Mouse (Mus musculus): ENCODE data around the gene Gm42715.

Gene Gm42715

DNA sequence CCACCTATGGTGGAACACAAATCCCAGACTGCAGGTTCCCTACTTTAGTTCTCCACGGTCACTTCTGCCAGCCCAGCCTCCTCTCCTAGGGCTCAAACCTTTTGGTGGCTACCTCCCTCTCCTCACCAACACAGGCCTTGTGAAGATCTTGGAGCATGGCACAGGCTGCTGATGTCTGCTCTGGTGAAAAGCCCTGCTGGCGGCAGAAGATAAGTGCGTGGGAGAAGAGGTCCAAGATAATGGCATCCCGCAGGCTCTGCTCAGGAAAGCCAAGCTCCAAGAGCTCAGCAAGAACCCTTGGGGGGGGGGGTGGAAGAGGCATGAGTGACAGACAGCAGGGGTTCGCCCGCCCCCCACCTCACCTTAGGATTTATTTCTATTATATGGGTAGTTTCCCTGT is 66.8 kb downstream of the Gm42715 start:
- no peak for DNase-seq (ENCODE audit: low spot score)

DNA sequence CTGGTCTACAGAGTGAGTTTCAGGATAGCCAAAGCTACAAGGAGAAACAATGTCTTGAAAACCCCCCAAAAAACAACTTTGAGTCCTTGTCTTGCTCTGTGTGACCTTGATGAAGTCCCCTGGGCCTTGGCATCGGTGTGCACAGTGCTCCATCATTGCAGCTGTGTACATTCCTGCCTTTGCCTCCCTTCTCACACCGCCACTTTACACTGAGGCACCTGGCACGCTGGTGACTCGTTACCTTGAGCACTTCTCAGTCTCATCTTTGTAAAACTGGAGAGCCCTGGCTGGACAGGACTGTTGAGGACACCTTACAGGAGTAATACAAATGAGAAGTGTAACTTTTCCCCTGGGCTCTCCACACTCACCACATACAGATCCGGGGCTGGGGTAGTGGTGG is 67.8 kb downstream of the Gm42715 start:
- no peak for DNase-seq (ENCODE audit: low spot score)

DNA sequence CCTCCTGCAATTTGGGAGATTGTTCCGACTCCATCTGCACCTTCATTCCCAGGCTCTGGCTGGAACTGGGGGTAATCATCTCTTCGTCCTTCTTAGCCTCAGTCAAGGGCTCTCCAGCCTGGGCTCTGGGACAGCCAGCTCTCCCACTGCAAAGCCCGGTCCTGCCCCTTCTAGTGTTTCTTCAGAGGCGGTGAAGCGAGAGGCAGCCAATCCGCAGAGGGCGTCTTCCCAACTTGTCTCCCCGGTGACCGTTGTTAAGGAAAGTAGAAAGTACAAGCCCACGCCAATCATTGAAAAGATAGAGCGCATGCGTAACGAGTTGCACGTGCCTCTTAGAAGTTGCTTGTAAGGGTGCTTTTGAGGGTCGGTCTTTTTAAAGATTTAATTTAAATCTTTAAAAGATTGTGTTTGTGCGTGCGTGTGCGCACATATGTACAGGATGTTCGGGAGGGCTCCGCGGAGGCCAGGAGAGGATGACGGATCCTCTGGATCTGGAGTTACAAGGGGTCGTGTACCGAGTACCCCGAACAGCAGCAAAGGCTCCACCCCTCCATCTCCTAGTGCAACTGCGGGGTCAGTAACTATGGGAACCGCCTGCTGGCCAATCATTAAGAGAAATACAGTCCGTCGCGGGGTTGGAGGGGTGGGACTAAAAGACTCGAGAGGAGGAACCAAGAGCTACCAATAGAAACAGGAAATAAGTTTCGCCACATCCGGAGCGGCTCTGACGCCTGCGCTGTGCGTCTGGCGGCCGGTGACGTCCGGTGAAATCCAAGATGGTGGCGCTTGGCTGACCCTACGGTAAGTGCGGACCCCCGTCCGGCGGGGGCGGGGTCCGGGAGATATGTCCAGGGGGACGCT is 68.9 kb downstream of the Gm42715 start, which contains the start of the genes Ccdc189 and Rnf40:
Gene Ccdc189, minus strand, starts transcription at position 585 of the 861 bp plus-strand sequence.
Gene Rnf40, plus strand, starts transcription at position 757 of the 861 bp plus-strand sequence.
- DNase-seq (ENCODE audit: low spot score), result peak; percentile 99

DNA sequence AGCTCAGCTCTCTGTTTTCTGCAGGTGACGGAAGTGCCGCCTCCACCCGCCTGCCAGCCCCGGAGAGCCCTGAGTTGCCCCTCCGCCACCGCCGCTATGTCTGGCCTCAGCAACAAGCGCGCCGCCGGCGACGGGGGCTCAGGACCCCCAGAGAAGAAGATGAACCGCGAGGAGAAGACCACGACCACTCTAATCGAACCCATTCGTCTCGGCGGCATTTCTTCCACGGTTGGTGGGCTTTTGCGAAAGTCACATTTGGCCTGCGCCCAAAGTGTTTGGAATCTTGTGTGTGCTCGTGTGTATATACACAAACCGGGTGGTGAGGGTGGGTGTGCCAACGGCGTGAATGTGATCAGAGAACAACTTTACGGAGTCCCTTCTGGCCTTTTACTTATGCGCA is 69.5 kb downstream of the Gm42715 start:
- DNase-seq (ENCODE audit: low spot score), result no peak

DNA sequence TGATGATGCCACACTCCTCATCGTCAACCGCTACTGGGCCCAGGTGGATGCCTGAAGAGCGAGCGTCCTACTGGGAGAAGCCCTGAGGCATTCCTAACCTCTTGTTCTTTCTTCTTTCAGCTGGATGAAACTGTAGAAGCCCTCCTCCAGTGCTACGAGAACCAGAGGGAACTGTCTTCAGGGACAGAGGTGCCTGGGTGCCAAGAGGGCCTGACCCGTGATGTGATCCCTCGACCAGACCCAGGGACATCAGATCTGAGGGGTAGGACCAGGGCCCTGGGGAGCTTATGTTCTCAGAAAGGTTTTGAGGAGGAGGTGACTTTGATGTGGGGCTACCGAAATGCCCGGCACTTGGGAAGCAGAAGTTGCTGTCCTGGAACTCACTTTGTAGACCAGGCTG is 70.3 kb downstream of the Gm42715 start:
- no peak for DNase-seq (ENCODE audit: low spot score)

DNA sequence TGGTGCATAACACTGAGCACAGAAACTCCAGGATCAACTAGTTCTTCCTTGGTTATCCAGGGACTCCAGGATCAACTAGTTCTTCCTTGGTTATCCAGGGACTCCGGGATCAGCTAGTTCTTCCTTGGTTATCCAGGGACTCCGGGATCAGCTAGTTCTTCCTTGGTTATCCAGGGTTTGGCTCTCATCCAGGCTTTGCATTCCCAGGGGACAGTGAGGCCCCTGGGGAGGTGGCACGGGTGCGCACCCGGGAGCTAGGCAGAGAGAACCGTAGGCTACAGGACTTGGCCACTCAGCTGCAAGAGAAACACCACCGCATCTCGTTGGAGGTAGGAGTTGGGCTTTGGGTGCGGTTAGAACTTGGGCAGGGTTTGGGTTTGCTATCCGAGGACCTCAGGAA is 71.7 kb downstream of the Gm42715 start:
- no peak for DNase-seq (ENCODE audit: low spot score)

DNA sequence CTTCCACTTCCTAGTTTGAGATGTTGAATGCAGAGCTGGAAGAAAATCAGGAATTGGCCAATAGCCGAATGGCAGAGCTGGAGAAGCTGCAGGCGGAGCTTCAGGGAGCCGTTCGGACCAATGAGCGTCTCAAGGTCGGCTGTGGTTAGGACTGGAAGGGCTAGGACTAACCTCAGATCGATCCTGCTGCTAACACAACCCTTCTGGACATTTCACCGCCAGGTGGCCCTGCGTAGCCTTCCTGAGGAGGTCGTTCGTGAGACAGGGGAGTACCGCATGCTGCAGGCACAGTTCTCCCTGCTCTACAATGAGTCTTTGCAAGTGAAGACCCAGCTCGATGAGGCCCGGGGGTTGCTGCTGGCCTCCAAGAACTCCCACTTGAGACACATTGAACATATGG is 73.2 kb downstream of the Gm42715 start:
- no peak for DNase-seq (ENCODE audit: low spot score)

DNA sequence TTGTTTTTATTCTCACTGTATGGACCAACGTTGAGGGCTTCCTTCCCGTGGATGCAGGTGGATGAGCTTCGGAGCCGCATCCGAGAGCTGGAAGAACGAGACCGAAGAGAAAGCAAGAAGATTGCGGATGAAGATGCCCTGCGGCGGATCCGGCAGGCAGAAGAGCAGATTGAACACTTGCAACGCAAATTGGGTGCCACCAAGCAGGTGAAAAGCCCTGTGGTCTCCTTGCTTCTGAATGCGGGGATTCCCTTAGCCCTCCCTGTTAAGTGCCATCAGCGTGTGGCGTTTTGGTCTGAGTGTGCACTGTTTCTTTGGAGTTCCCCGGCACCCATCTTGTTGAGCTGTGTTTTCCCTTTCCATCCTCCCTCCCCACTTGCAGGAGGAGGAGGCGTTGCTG is 77.4 kb downstream of the Gm42715 start:
- no peak for DNase-seq (ENCODE audit: low spot score)

DNA sequence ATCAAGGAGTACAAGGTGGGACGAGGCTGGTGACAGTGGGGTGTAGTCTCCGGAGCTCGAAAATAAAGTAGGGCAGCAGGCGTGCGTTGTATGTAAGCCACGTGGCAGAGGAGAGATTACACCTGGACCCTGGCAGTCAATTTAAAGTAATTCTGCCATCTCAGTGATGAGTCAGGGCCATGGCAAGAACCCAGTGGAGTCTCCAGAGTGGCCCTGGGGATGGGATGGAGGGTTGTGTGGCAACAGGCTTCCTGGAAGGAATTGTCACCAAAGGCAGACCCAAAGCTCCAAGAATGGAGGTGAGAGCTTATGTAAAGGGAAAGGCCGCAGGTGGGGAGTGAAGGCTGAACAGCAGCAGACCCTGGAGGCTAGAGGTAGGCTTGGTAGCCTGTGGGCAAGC is 81.2 kb downstream of the Gm42715 start:
- no peak for DNase-seq (ENCODE audit: low spot score)

DNA sequence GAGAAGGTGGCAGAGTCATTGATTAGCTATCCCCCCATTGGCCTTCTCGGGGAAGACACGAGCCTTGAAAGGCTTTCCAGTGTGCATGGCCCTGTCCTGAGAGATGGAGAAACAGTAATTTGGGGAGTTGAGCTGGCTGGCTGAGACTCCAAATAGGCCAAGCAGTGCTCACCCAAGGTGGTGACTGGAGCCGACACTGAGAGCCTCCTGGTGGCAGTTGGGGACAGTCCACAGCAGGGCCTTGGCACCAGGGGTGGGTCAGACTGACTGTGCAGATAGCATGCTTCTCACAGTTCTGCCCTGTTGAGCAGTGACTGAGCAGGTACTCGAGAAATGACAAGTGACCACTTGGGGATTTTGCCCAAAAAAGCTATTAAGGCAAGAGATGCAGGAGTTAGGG is 82.4 kb downstream of the Gm42715 start:
- DNase-seq (ENCODE audit: low spot score), result no peak

DNA sequence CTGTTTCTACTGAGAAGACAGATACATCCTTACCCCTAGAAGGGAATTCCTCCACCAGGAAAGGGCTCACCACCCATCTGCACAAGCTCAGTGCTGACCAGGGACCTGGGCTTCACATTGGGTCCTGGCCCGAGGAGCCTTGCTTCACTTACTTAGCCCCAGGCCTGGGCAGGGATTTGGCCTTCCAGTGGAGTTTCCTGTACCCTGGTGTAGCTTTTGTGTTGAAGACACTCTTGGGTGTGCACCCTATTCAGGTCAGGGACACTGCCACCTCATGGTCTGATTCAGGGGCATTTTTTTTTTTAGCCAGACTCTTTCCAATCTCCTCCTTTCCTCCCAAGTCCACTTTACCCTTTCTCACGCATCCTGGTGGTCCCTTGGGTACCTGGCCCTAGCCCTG is 83.5 kb downstream of the Gm42715 start:
- DNase-seq (ENCODE audit: low spot score), result no peak

DNA sequence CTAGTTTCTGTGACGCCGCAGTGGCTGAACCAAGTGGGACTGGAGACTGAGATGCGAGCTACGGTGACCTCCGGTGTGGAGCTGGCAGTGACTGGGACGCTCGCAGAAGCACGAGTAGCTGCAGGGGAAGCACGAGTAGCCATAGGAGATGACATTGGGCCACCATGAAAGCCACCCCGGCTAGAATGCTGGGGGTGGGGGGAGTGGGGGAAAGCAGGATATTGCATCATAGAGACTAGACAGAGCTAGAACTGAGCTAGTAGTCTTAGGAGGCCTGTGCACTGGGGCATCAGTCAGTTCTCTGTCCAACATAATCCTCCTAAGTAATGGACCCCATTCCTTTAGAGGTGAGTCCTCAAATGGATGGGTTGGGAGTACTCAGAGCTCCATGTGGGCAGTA is 84.9 kb downstream of the Gm42715 start:
- no peak for DNase-seq (ENCODE audit: low spot score)

DNA sequence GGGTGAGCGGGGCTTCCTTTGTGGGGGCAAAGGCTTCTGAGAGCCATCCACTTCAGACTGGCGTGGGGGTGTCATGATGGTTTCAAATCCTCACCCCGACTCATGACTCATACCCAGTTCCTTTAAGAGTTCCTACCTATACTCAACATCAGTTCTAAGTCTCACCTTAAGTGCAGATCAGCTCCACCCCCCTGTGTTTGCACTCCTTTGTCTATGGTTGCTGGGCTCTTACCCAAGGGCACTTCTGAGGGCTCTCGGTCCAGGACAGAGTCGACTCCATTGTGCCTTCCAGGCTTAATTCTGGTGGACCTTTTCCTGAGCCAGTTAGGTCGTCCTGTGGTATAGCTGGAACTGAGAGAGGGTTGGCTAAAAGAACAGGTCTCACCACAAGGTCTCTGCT is 87.8 kb downstream of the Gm42715 start:
- no peak for DNase-seq (ENCODE audit: low spot score)

DNA sequence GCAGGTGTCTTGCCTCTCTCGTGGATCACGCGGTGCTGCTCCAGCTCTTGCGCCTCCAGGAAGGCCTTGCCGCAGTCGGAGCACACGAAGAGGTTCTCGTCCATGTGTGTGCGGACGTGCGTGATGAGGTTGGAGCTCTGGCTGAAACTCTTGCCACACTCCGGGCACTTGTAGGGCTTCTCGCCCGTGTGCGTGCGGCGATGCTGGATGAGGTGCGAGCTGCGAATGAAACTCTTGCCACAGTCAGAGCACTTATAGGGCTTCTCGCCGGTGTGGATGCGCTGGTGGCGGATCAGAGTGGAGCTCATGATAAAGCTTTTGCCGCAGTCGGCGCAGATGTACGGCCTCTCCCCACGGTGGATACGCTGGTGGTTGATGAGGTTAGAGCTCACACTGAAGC is 91.6 kb downstream of the Gm42715 start:
- DNase-seq (ENCODE audit: low spot score), result no peak

DNA sequence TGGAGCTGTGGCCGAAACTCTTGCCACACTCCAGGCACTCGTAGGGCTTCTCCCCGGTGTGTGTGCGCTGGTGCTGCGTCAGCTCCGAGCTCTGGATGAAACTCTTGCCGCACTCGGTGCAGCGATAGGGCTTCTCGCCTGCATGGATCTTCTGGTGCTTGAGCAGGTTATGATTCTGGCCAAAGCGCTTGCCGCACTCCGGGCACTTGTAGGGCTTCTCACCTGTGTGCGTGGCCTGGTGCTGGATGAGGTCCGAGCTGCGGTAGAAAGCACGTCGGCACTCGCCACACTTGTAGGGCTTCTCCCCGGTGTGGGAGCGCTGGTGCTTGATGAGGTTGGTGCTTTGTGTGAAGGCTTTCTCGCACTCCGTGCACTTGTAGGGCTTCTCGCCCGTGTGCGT is 92.2 kb downstream of the Gm42715 start:
- no peak for DNase-seq (ENCODE audit: low spot score)

DNA sequence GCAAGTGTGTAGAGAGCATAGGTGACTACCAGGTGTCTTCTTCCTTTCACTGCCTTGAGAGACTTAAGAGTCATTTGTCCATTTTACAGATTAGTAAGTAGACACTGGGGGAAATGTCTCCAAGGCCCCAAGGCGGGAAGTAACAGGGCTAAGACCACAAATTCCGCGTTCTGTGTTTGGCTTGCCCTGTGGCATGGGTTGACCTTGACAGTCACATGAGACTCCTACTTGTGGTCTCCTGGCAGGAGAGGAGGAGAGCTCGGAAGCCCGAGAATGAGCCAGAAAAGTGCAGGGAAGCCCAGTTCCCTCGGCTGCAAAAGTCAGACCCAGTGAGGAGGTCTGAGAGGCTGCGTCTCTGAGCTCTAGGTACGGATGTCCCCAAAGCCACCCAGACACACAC is 94.1 kb downstream of the Gm42715 start:
- DNase-seq (ENCODE audit: low spot score), result no peak

DNA sequence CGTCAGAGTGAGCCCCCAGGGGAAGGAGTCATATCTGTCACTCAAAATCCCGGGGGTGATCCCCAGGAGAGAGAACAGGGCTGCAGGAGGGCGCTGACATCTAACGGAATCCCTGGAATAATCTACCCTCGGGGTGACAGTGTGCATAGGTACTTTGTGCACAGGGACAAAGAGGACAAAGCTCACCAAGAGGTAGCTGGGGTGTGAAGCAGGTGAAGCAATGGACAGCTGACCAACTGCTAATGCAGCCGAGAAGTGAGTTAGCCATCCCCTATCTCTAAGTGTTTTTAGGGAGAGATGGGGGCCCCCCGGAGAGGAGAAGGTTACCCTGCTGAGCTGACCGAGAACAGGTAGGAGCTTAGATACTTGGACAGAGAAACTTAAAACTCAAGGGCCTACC is 94.7 kb downstream of the Gm42715 start:
- no peak for DNase-seq (ENCODE audit: low spot score)

DNA sequence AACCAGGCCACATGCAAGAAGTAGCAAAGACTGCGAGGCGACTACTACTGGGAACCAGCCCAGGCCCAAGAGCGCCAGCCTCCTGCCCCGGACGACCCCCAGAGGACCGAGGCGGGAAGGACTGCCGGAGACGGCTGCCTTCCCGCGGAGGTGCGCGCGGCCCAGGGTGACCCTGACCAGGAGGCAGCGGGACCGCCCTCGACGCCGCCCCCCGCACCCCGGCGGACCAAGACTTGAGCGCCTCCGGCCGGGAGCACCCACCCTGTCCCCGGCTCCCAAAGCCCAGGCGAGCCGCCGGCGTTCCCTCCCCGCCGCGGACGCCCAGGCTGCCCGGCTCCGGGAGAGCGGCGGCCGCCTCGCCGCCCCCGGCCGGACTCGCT is 95.1 kb downstream of the Gm42715 start:
- peak; percentile 68 for DNase-seq (ENCODE audit: low spot score)

DNA sequence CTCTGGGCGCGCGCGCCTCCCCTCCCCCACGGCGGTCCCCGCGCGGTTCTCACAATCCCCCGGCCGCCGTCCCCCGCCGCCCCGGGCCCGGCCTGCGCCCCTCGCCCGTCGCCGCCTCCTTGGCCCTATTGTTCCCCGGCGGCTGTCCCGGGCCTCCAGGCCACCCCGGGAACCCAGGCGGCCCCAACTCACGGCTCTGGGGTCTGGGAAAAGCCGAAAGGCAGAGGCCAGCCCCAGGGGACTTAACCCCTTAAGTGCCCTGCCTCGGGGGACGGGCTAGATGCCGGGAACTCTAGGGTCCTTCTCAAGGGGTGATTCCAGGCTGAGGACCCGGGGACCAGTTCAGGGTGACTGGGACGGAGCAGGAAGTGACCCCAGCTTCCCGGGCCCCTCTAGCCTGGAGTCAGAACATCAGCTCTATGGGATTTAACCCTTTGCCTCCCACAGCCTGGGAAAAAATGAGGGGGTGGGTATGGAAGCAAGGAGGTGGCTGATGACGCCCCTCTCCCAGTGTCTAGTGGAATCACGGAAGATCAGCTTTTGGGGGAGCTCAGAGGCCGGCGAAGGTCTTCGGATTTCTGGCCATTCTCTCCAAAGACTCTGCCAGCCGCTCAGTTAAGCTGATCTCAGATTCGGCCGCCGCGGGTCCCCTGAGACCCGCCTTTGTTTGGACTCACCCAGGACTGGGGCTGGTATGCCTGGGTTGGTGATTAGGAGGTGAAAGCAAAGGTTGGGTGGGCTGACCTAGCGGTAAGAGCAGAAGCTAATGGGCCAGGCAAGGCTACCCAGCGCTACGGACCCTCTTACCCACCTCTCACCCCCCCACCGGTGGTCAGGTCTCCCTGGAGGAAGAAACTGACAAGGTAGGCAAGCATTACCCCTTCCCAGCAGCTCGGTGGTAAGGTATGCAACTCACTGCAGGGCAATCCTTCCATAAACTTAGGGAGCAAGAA is 95.8 kb downstream of the Gm42715 start, which contains the start of gene Zfp629:
Gene Zfp629, minus strand, starts transcription at position 907 of the 953 bp plus-strand sequence.
- peak; percentile 76 for DNase-seq (ENCODE audit: low spot score)

DNA sequence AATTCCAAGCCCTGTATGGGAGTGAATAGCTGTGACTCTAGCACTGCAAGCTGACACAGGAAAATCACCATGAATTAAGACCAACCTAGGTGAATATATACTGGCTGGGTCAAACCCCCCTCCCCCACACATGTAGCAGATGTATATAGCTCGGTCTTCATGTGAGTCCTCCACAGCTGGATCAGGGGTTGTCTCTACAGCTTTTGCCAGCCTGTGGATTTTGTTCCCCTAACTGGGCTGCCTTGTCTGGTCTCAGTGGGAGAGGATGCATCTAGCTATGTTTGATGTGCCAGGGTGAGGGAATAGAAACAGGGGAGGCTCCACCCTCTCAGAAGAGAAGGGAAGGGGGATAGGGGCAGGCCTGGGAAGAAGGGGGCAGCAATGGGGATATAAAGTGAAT is 97.0 kb downstream of the Gm42715 start:
- DNase-seq (ENCODE audit: low spot score), result no peak

All from yolk sac, embryonic 10.5 days (tissue).